Mouse (Mus musculus) T-helper 17 cell (primary cell): ENCODE data around the gene Atg101.
"Not testable (repeated sequence)": the region's sequence is repeated elsewhere in the genome, so short reads cannot be mapped to it uniquely, and the experiment has no call there.

Experiments
- in situ Hi-C, 2 experiments: fragments of 300-600 bp; cut with MboI, MseI; formaldehyde crosslinking; loops; 1 replicate in 1 of 2; 2 replicates in 1 of 2; pipeline ENCODE4 v1.15.1; 2025; ENCODE audit warnings: high pct_unique_total_duplicates in 2 of 2

Gene Atg101

GRCm38 (mm10) chr15:101309493-101309892 is 25.4 kb downstream of the Atg101 start:
- in situ Hi-C loops = no loop called here

DNA sequence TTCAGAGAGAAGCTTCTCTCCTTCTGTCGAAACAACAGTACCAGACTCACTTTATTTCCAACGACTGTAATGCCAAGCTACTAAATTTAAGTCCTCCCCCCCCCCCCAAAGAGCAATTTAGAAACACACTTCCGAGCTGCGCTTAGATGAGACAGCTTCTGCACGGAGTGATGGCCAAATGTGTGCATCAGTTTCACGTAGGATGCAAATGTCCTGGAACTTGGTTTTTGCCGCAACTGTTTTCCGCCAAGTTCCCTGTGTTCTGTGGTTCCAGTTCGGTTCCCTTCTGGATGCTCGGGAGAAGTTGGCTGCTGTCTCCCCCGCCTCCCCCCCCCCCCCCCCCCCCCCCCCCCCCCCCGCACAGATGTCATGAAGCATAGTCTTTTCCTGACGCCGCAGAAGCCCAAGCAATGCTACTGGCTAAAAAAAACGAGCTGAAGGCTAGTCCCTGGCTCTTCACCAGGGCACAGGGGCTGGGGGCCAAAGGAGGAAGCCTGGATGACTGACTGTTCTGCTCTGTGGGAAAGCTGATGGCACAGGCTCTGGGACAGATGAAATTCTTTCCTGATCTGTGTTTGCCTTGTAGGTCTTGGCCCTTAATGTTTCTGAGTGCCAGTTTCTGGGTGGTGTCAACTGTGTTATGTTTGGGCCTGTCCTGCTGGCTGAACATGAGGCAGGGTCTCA is 27.2 kb downstream of the Atg101 start:
- in situ Hi-C loops = no loop called here

DNA sequence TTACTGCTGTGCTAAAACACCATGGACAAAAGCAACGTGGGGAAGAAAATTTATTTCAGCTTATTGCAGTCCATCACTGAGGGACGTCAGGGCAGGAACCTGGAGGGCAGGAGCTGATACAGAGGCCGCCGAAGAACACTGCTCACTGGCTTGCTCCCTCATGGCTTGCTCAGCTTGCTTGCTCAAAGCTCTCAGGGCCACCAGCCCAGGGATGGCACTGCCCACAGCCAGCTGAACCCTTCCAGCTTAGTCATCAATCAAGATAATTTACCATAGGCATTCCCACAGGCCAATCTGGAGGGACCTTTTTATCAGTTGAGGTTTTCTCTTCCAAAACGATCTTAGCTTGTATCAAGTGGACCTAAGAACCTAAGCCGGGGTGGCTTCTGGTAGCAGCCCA is 27.9 kb downstream of the Atg101 start:
- in situ Hi-C loops = no loop called here

- in situ Hi-C loops = loop anchor here in 1 of 2 experiments (5.0 kb wide), 1 partner anchor 78 kb away; no protein-coding TSS in a partner anchor
Observed at GRCm38 (mm10) chr15:101315378-101315777, 31.3 kb downstream of the Atg101 start.

DNA sequence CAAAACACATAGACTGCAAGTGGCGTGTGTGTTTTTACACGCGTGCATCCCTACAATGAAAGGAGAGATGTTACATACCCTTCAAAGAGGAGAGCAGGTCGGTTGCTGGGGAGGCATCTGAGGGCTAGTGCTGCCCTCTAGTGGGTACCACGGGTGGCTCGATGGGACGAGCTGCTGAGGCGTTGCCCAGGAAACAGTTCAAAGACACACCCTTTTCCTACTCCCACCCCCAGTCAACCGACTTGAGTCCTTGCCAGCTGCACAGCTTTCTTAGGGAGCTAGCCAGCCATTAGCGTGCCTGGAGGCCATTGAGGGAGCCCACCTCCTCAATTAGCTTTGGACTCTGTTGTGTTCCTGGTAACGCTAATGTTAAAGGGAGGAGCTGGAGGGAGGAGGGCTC is 31.8 kb downstream of the Atg101 start:
- in situ Hi-C loops = loop anchor here in 1 of 2 experiments (5.0 kb wide), 1 partner anchor 79 kb away; no protein-coding TSS in a partner anchor

GRCm38 (mm10) chr15:101316279-101316912 is 32.3 kb downstream of the Atg101 start:
- in situ Hi-C loops = loop anchor here in 1 of 2 experiments (5.0 kb wide), 1 partner anchor 79 kb away; no protein-coding TSS in a partner anchor

DNA sequence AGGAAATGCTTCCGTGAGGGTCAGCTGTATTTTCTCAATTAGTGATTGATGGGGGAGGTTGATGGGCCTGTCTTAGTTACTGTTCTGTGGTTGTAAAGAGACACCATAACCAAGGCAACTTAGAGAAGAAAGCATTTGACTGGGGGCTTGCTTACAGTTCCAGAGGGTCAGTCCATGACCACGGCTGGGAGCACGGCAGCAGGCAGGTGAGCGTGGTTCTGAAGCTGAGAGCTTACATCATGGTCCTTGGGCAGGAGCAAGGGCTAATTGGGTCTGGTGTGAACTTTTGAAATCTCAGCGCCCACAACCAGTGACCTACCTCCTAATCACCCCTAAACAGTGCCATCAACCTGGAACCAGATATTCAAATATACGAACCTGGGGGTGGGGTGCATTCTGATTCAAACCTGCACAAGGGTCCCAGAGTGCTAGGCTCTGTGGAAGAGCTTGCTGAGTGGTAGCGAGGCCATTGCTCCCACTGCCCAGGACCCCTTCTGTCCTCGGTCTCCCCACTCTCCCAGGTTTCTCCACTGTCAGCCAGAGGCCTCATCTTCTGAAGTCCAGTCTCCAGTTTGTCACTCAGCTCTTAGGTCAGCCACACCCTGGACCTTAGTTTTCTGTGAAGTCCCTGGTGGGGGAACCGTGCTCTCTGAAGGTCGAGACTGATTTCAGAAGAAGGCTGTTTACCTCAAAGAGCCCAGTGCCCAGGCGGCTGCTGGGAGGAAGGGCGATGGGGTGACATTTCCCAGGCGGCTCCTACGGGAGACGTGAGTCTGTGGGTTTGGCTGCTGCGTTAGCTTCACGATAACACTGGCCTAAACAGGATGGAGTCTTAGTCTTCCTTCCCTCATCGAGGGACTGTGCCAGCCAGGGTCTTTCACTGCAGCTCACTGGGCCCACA is 33.1 kb downstream of the Atg101 start:
- in situ Hi-C loops = loop anchor here in 1 of 2 experiments (5.0 kb wide), 1 partner anchor 80 kb away; no protein-coding TSS in a partner anchor

- in situ Hi-C loops = loop anchor here in 1 of 2 experiments (5.0 kb wide), 1 partner anchor 81 kb away; no protein-coding TSS in a partner anchor
Observed at GRCm38 (mm10) chr15:101317814-101318500, 33.9 kb downstream of the Atg101 start.

GRCm38 (mm10) chr15:101318889-101319765 is 35.1 kb downstream of the Atg101 start:
- in situ Hi-C loops = loop anchor here in 1 of 2 experiments (5.0 kb wide), 1 partner anchor 82 kb away; no protein-coding TSS in a partner anchor

GRCm38 (mm10) chr15:101320010-101320617 is 36.0 kb downstream of the Atg101 start:
- in situ Hi-C loops = no loop called here

GRCm38 (mm10) chr15:101320618-101321041 is 36.6 kb downstream of the Atg101 start:
- in situ Hi-C loops = no loop called here

GRCm38 (mm10) chr15:101321126-101321525 is 37.1 kb downstream of the Atg101 start:
- in situ Hi-C loops = no loop called here

GRCm38 (mm10) chr15:101322106-101322505 is 38.0 kb downstream of the Atg101 start:
- in situ Hi-C loops = no loop called here

- in situ Hi-C loops = no loop called here
Observed at GRCm38 (mm10) chr15:101322640-101323039, 38.6 kb downstream of the Atg101 start.

DNA sequence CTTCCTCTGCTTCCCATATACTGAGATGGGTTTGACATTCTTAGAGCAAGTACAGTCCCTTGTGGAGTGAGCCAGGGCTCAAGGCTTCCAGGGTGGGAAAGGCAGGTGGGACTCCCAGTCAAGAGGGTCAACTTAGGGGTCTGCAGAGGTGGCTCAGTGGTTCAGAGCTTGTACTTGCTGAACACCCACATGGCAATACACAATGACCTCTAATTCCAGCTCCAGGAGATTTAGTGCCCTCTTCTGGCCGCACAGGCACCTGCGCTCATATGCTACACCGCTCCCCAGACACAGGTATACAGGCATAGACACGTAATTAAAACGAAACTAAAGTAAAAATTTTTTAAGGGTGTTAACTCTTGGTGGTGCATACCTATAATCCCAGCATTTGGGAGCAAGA is 39.4 kb downstream of the Atg101 start:
- in situ Hi-C loops = no loop called here

- in situ Hi-C loops = not testable (repeated sequence)
Observed at GRCm38 (mm10) chr15:101324409-101324808, 40.3 kb downstream of the Atg101 start.

GRCm38 (mm10) chr15:101325991-101326534 is 42.0 kb downstream of the Atg101 start:
- in situ Hi-C loops = loop anchor here (5.0 to 25.0 kb wide), 2 partner anchors 211 to 651 kb away; partner anchors contain the start of gene Krt84 (in 1 of the 2)

- in situ Hi-C loops = loop anchor here (5.0 to 25.0 kb wide), 2 partner anchors 210 to 650 kb away; partner anchors contain the start of gene Krt84 (in 1 of the 2)
Observed at GRCm38 (mm10) chr15:101327282-101327681, 43.2 kb downstream of the Atg101 start.
